Mouse (Mus musculus): Measurements from ENCODE around the gene Acaa1a.
"Not testable (repeated sequence)": the region's sequence is repeated elsewhere in the genome, so short reads cannot be mapped to it uniquely, and the experiment has no call there.

Gene Acaa1a

DNA sequence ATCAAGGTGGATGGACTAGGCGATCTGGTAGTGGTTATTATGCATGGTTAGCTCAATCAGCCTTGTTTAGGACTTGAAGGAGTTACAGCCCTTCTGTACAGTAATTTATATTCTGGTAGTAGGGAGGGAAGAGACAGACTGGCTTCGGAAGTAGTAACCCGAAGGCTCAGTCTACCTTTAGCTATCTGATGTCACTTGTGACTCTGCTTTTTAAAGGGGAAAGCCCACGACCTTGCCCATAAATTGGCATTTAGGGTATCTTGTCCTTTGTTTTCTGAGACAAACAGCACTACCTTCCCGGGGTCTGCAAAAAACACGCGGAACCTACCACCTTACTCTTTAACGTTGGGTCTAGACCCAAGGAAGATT lies 720 bp downstream of the Acaa1a start:
- no peak for DNase-seq

DNA sequence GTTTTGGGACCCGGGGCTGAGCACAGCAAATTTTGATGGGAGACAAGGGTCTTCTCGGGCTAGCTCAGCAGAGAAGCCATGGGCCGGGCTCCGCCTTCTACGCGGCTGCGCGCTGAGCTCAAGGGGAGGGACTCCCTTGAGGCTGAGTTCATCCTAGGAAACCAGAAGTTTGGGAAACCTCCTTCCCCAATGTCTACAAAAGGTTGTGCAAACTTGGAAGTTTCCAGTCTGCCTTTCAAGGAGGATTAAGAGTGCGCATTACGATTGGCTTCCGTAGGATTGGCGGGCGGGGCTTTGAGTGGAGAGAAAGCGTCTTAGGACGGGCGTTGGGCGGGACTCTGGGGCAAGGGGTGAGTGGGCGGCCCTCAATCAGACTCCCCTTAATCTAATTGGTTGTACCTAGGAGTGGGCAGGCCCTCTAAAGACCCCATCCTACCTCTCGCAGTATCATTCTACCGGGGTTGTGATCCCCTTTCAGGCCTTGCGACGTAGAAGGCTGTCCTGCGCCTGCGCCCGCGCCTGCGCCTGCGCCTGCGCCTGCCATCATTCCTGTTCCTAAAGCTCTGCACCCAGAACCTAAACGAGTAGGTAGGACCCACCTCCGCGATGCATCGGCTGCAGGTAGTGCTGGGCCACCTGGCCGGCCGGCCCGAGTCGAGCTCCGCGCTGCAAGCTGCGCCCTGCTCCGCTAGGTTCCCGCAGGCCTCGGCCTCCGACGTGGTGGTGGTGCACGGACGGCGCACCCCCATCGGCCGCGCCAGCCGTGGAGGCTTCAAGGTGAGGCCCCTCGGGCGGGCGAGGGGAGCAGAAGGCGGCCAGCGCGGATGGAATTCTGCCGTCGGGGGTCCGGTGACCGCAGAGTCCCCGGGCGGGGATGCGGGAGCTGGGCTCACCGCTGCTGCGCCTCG lies 1.7 kb downstream of the Acaa1a start, which contains the start of gene Myd88:
Myd88 (minus strand) TSS at position 503 of the 908 bp plus-strand sequence.
- DNase-seq: peak; percentile 92

GRCm38 (mm10) chr9:119342728-119343127 lies 3.3 kb downstream of the Acaa1a start:
- no peak for DNase-seq

DNA sequence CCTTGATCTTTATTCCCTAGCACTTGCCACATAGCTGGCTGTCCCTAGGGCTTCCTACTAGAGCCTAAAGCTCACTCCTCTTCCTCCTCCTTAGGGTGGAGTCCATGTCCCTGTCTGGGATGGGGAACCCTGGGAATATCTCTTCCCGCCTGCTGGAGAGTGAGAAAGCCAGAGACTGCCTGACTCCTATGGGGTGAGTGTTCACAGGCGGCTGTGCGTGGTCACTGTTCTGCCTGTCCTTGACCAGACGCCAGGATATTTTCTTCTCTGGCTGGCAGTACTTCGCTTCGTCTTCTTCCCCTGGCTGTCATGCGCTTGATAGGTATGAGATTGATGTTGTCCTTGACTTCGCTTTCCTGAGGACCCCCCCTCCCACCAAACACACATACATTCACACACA lies 6.9 kb downstream of the Acaa1a start:
- DNase-seq: no peak

DNA sequence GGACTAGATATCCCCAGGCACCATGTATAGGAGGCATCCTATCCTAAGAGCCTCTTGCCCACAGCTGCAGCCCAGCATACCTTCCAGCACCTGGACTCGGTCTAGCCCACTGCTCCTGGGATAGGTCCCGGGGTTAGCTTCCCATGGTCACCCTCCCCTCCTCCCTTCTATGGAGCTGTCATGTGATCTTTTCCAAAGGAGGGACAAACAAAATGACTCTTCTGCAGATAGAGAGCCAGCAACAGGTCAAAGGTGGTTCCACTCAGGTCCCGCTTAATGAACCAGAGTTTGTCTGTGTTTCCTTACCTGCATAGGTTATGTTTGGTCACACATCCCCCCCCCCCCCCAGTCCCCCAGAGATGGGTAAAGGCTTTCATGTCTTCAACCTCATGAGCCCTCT lies 11.1 kb downstream of the Acaa1a start:
- no peak for DNase-seq

- DNase-seq: no peak
Measured at GRCm38 (mm10) chr9:119350947-119351705, 11.7 kb downstream of the Acaa1a start.

- peak; percentile 85 for DNase-seq
Measured at GRCm38 (mm10) chr9:119352060-119352459, 12.6 kb downstream of the Acaa1a start.

GRCm38 (mm10) chr9:119353926-119354325 lies 14.4 kb downstream of the Acaa1a start:
- DNase-seq: no peak

DNA sequence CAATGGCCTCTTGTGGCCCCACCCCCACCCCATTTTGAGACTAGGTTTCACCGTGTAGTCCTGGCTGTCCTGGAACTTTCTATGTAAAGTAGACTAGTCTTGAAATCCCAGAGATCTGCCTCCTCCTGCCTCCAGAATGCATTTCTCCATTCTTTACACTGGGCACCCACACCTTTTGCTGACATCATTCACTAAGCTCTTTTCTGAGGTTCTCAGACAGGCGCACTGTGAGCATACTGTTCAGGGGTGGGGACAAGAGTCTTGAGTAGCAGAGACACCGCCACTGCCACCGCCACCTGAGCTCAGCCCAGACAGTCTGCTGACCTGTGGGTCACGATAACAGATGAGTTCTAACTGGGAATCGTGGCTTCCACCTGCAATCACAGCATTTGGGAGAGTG lies 16.5 kb downstream of the Acaa1a start:
- DNase-seq: no peak

- peak; percentile 92 for DNase-seq
Measured at GRCm38 (mm10) chr9:119357331-119358057, 18.0 kb downstream of the Acaa1a start, which contains the start of gene Xylb. Xylb (plus strand) TSS chr9:119357381.

- DNase-seq: no peak
Measured at GRCm38 (mm10) chr9:119358058-119358429, 18.6 kb downstream of the Acaa1a start.

- DNase-seq: no peak
Measured at GRCm38 (mm10) chr9:119361416-119361815, 21.9 kb downstream of the Acaa1a start.

DNA sequence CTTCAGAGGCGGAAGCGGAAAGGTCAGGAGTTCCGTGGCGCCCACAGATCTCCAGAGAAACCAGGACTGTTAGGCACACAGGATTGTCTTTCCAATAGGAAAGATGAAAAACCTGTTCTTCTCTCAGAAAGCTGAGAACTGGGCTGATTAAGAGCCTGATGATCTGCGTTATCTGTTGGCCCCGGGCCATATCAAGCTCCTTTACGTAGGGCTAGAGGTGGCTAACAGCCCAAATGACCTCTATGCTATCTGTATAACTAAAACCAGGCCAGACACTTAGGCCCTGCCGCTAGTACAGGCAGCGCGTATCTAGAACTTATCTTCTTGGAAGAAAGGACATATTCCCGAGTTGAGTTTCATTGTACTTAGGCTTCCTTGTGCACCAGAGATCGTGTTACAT lies 23.8 kb downstream of the Acaa1a start:
- no peak for DNase-seq

DNA sequence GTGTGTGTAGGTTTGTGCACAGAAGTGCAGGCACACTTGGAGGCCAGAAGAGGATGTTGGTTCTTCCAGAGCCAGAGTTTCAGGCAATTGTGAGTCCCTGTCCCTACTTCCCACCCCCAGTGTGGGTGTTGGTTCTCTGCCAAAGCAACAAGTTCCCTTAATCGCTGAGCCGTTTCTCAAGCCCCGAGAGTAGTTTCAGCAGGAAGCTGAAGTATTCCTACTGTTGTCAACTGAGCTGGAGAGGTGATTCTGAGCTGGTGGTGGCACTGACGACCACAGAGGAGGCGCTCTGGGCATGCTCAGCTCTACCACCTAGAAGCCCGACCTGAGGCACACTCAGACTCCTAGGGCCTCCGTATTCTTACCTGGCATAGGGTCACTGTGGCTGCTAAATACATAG lies 25.8 kb downstream of the Acaa1a start, which contains the start of gene Slc22a14:
Slc22a14 (minus strand) TSS at position 270 of the 400 bp plus-strand sequence.
- no peak for DNase-seq

DNA sequence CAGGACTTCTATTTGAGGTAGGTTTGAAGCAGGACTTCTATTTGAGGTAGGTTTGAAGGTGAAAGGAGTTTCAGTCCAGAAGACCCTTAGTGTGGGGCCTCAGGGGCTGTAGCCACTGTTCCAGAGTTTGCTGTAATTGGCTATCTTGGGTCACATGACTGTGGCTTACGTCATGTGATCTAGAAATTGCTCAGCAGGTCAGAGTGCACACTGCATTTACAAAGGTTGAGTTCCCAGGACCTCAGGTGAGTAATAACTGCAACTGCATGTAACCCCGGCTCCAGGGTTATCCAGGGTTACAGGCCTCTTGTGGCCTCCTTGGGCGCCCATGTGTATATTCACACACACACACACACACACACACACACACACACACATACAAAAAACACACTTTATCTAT lies 28.9 kb downstream of the Acaa1a start:
- no peak for DNase-seq

- not testable (repeated sequence) for DNase-seq
Measured at GRCm38 (mm10) chr9:119370770-119371169, 31.3 kb downstream of the Acaa1a start.

DNA sequence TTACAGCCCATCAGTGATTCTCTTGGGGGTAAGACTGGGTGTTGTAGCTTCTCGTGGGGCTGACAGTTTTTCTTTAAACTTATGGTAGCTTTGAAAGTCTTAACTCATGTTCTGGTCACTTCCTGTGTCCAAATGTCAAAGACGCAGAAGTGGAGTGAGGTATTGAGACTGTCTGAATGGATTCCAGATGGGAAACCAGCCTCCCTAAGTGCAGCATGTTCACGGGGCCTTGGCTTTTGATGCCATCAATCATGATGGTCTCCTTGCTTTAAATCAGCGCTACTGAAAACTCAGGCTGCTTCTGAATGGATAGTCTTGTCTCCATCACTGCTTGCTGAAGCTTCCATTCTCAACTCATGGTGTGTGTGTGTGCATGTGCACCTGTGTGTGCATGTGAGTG lies 31.8 kb downstream of the Acaa1a start:
- DNase-seq: no peak

- no peak for DNase-seq
Measured at GRCm38 (mm10) chr9:119375008-119375407, 35.5 kb downstream of the Acaa1a start.

GRCm38 (mm10) chr9:119375556-119375955 lies 36.1 kb downstream of the Acaa1a start:
- no peak for DNase-seq

DNA sequence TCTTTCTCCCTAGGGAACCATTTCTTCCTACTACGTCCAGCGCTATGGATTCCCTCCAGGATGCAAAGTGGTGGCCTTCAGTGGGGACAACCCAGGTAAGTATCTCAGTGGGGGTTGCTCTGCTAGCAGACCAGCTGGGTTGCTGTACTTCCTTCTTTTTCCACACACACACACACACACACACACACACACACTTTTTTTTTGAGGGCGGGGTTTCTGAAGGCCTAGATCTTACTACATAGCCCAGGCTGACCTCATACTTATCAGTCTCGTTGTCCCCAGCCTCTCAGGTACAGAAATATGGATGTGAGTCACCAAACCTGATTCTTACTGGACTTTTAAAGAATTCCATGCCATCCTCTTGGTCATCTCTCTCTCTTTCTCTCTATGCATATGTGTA lies 38.8 kb downstream of the Acaa1a start:
- DNase-seq: no peak

DNA sequence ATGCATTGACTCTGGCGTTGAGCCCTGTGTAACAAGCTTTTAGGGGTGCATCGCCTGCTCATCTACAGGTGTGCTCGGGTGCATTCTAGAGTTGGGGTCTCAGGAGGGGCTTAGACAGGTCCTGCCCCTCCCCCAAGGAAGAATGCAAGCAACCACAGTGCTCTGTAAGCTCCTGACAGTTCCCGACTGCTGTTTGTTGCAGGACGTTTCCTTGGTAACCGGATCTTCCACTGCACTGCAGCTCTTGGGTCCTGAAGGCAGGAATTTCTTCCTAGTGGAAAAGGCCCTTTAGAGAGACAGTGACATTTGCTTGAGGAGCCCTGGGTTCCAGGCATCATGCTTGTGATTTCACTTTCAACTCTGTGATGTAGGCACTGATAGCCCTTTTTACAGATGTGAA lies 43.1 kb downstream of the Acaa1a start:
- DNase-seq: no peak

DNA sequence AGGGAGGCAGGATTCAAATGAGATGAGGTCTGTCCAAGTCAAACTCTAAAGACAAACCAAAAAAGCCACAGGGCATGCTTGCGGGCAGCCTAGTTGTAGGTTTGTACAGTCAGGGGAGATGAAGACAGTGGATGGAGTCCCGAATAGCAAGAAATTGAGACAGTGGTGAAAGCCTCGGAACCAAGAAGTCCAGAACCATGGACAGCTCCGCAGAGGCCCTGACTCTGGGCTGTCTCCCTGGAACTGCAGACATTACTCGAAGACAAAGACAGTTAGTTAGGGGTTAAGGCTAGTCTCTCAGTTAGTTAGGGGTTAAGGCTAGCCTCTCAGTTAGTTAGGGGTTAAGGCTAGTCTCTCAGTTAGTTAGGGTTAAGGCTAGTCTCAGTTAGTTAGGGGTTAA lies 49.5 kb downstream of the Acaa1a start:
- DNase-seq: peak; percentile 23

- DNase-seq: no peak
Measured at GRCm38 (mm10) chr9:119390214-119390613, 50.7 kb downstream of the Acaa1a start.
